Mouse (Mus musculus): ENCODE results near the gene Fam92b. TPM values are rescaled to one million over a fixed set of nuclear protein-coding genes. Genes with fewer than 3 reads are reported as not detected.

Fam92b gene
- total and polyA plus RNA-seq, 3 experiments: not detected

DNA sequence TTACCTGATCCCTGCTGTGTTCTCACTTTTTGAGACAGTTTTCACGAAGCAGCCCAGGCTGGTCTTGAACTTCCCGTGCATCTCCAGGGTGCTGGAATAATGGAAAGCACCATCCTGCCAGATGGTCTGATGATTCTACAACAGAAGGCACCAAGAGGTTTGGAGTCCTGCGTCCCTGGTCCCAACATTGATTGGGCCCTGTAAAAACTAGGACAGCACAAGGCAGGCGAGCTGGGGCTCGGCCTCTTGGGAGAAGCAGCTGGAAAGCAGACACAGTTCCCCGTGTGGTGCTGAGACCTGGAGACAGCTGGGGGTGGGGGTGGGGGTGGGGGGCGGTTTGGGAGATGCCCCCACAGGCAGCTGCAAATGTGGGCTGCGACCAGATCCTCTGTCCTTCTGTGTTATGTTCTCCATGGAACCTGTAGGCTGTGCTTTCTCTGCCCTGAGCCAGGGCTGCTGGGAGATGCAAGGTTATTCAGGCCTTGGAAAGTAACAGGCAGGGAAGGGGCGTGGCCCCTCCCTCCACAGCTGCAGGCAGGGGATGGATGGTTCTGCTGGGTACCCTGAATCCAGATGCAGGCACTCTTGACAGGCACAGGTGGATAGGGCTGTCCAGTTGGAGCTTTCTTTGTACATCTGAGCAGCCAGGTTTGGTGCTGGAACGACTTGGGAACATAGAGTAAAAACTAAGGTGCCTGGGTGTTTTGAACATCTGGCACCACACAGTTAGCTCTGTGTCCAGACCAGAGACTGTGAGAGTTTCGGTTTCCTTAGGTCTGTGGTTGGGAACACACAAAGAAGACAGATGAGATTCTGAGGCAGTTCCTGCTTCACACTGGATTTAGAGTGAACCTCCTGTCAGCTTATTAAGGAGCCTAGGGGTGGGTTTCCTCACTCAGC is 47.5 kb upstream of the Fam92b start:
- Histone ChIP-seq H3K9ac (ENCODE audit: control insufficient read depth, low read depth, low read length, poor library complexity, severe bottlenecking) (no peak overlapping the region), H3K9me3 (replicated peaks; ENCODE audit: insufficient read depth, low read length) (no peaks in the 10 kb centered on the region), H3K4me1 (ENCODE audit: control insufficient read depth in 1 of 2, insufficient read depth in 2 of 2, low read length in 2 of 2) (peaks cover 0 to 6% of the 10 kb centered on the region in 2 experiments; a peak in 2 of 4 replicates), H3K79me2 (ENCODE audit: control insufficient read depth, insufficient read depth, low read length, poor library complexity) (no peaks in the 10 kb centered on the region), H3K27me3 (ENCODE audit: control insufficient read depth in 1 of 2, insufficient read depth in 2 of 2, low read length in 2 of 2) (peaks cover 5 to 6% of the 10 kb centered on the region in 2 experiments), H3K27ac (ENCODE audit: control insufficient read depth, low read depth, low read length) (no peak overlapping the region), H3K36me3 (ENCODE audit: control insufficient read depth in 1 of 2, insufficient read depth in 2 of 2, low read length in 2 of 2) (no peaks in the 10 kb centered on the region), H3K4me3 (ENCODE audit: control insufficient read depth in 1 of 2, insufficient read depth in 1 of 2, low read depth in 2 of 2, low read length in 2 of 2) (no peak overlapping the region)
- DNase-seq (ENCODE audit: low read depth, low spot score): no peak
- TF ChIP-seq TBP (IDR thresholded peaks at IDR 0.05; ENCODE audit: low read depth, low read length) (no peak), GATA1 (IDR thresholded peaks at IDR 0.05; ENCODE audit: low read depth, low read length) (no peak), E2F4 (IDR thresholded peaks at IDR 0.05; ENCODE audit: borderline replicate concordance, low read depth, low read length) (no peak), KAT2A (conservative IDR thresholded peaks at IDR 0.05; ENCODE audit: low read depth, low read length) (no peak), RAD21 (IDR thresholded peaks at IDR 0.05; ENCODE audit: low read depth, low read length) (no peak), CHD2 (IDR thresholded peaks at IDR 0.05; ENCODE audit: low read length) (no peak), SMC3 (IDR thresholded peaks at IDR 0.05; ENCODE audit: low read depth, low read length) (no peak), GABPA (IDR thresholded peaks at IDR 0.05; ENCODE audit: low read depth, low read length) (no peak), POLR2A (IDR thresholded peaks at IDR 0.05; ENCODE audit: control insufficient read depth in 1 of 2, insufficient read depth in 1 of 2, low read depth in 1 of 2, low read length in 2 of 2, poor library complexity in 1 of 2) (no peak), MYB (IDR thresholded peaks at IDR 0.05; ENCODE audit: low read depth, low read length) (no peak), TAL1 (IDR thresholded peaks at IDR 0.05; ENCODE audit: low read length) (no peak), UBTF (IDR thresholded peaks at IDR 0.05; ENCODE audit: borderline replicate concordance, insufficient read depth, low read depth, low read length) (no peak), MAX (IDR thresholded peaks at IDR 0.05; ENCODE audit: low read length) (no peak), BHLHE40 (IDR thresholded peaks at IDR 0.05; ENCODE audit: borderline replicate concordance, low read depth, low read length) (no peak), ELF1 (IDR thresholded peaks at IDR 0.05; ENCODE audit: low read depth, low read length) (no peak), POLR2AphosphoS2 (IDR thresholded peaks at IDR 0.05; ENCODE audit: low read length) (no peak), MXI1 (IDR thresholded peaks at IDR 0.05; ENCODE audit: low read depth, low read length) (no peak), ZNF384 (IDR thresholded peaks at IDR 0.05; ENCODE audit: low read depth, low read length) (no peak), USF2 (IDR thresholded peaks at IDR 0.05; ENCODE audit: borderline replicate concordance in 1 of 2, insufficient read depth in 1 of 2, low read depth in 1 of 2, low read length in 2 of 2) (no peak), NELFE (IDR thresholded peaks at IDR 0.05; ENCODE audit: low read depth, low read length) (no peak)

DNA sequence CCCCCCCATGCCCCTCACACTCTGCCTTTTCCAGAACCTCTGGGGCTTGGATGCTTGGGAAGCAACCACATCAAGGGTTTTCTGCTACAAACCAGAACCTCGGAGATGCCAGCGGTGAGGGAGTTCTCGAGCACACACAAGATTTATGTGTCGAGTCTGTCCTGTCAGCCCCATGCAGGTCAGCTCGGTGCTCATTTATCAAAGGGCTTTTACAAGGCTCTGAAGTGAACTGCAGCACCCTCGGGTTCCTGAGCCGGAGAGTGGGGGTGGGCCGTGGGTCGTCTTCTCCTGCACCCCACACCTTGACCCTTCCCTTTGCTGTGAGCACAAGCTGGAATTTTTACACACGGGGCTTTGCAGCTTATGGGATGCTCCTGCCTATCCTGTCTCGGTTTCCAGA is 45.3 kb upstream of the Fam92b start:
- no peaks in the 10 kb centered on the region for H3K79me2 ChIP-seq (ENCODE audit: control insufficient read depth, insufficient read depth, low read length, poor library complexity)
- no peak overlapping the region for H3K4me3 ChIP-seq (ENCODE audit: control insufficient read depth in 1 of 2, insufficient read depth in 1 of 2, low read depth in 2 of 2, low read length in 2 of 2)
- no peaks in the 10 kb centered on the region for H3K36me3 ChIP-seq (ENCODE audit: control insufficient read depth in 1 of 2, insufficient read depth in 2 of 2, low read length in 2 of 2)
- H3K9me3 ChIP-seq (replicated peaks; ENCODE audit: insufficient read depth, low read length): no peaks in the 10 kb centered on the region
- peaks cover 5 to 6% of the 10 kb centered on the region in 2 experiments for H3K27me3 ChIP-seq (ENCODE audit: control insufficient read depth in 1 of 2, insufficient read depth in 2 of 2, low read length in 2 of 2)
- TF ChIP-seq TAL1 (IDR thresholded peaks at IDR 0.05; ENCODE audit: low read length) (no peak), UBTF (IDR thresholded peaks at IDR 0.05; ENCODE audit: borderline replicate concordance, insufficient read depth, low read depth, low read length) (no peak)
- DNase-seq (ENCODE audit: low read depth, low spot score): no peak
- H3K4me1 ChIP-seq (ENCODE audit: control insufficient read depth in 1 of 2, insufficient read depth in 2 of 2, low read length in 2 of 2): peaks cover 0 to 6% of the 10 kb centered on the region in 2 experiments; a peak in 2 of 4 replicates
- H3K9ac ChIP-seq (ENCODE audit: control insufficient read depth, low read depth, low read length, poor library complexity, severe bottlenecking): no peak overlapping the region
- no peak overlapping the region for H3K27ac ChIP-seq (ENCODE audit: control insufficient read depth, low read depth, low read length)

Data from MEL (cell line).